Mouse (Mus musculus) forebrain, embryonic 11.5 days (tissue): ENCODE data around the gene Anp32a. TPM values are rescaled to one million over a fixed set of nuclear protein-coding genes. Genes with fewer than 3 reads are reported as not detected.

Experiments used
- ATAC-seq: fragments of 200-750 bp; cut with Nextera tagmentation; replicated peaks from 2 replicates; pipeline ENCODE4 v1.8.0; 2017; ENCODE audit warnings: moderate TSS enrichment; ENCODE audit not compliant: low FRiP score
- DNase-seq: peaks from one replicate; pipeline ENCODE4 v3.0.0-alpha.2; 2017; ENCODE audit warnings: low spot score
- H3K27ac ChIP-seq: fragments of 300-500 bp; sonication (generic); 2 replicates; pipeline ENCODE4 v1.5.1; 2014; ENCODE audit warnings: low read depth, low read length
- H3K27me3 ChIP-seq: fragments of 300-500 bp; sonication (generic); 2 replicates; pipeline ENCODE4 v1.6.1; 2014; ENCODE audit warnings: mild to moderate bottlenecking, low read length, mixed read lengths; ENCODE audit not compliant: control insufficient read depth, insufficient read depth
- H3K36me3 ChIP-seq: fragments of 300-500 bp; sonication (generic); 2 replicates; pipeline ENCODE4 v1.6.1; 2014; ENCODE audit warnings: mild to moderate bottlenecking, low read length, moderate library complexity, mixed read lengths; ENCODE audit not compliant: control insufficient read depth, insufficient read depth
- H3K4me1 ChIP-seq: fragments of 300-500 bp; sonication (generic); replicated peaks from 2 replicates; pipeline ENCODE4 v1.6.1; 2014; ENCODE audit warnings: low read length, mixed read lengths; ENCODE audit not compliant: control insufficient read depth, insufficient read depth
- H3K4me2 ChIP-seq: fragments of 300-500 bp; sonication (generic); 2 replicates; pipeline ENCODE4 v1.6.1; 2014; ENCODE audit warnings: low read depth, mild to moderate bottlenecking, low read length, moderate library complexity, mixed read lengths; ENCODE audit not compliant: severe bottlenecking
- H3K4me3 ChIP-seq: fragments of 300-500 bp; sonication (generic); 2 replicates; pipeline ENCODE4 v1.5.1; 2014; ENCODE audit warnings: low read depth, low read length
- H3K9ac ChIP-seq: fragments of 300-500 bp; sonication (generic); 2 replicates; pipeline ENCODE4 v1.6.1; 2014; ENCODE audit warnings: low read length
- H3K9me3 ChIP-seq: fragments of 300-500 bp; sonication (generic); 2 replicates; pipeline ENCODE4 v1.6.1; 2016; ENCODE audit warnings: low read length, mixed read lengths; ENCODE audit not compliant: control insufficient read depth
- WGBS: fragments of 180-500 bp; shearing (Covaris S2); extraction: QIAGEN DNeasy Blood & Tissue Kit; methylation state at CpG from one replicate; pipeline ENCODE4 v1.1.7; 2014; 5-methylcytosine and 5-hydroxymethylcytosine counted together
- polyA plus RNA-seq: library from polyadenylated mRNA; unstranded; fragments of >200 nt; fragmentation: Nextera tagmentation; extraction: Ambion mirVana; gene quantifications from 2 replicates; pipeline ENCODE4 v1.2.1, GENCODE M21; 2014

Anp32a gene
- polyA plus RNA-seq, 1 experiment from 2014 or later: 145 TPM

DNA sequence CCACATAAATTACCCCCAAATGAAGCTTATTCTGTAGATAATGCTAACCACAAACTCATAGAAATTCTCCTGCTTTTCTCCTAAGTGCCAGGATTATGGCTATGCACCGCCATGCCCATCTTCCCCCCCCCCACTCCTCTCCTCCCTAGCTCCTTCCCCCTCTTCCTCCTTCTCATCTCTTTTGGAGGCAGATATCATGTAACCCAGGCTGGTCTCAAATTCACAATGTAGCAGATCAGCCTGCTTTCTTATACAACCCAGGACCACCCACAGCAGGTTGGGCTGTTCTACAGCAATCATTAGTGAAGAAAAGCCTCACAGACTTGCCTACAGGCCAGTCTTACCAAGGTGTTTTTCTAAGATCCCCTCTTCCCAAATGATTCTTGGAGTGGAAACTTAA, 60.5 kb downstream of the Anp32a start:
- no peaks in the 10 kb centered on the region for H3K27me3 ChIP-seq
- WGBS: 68% methylated on average over 1 of the region's 1 CpGs

DNA sequence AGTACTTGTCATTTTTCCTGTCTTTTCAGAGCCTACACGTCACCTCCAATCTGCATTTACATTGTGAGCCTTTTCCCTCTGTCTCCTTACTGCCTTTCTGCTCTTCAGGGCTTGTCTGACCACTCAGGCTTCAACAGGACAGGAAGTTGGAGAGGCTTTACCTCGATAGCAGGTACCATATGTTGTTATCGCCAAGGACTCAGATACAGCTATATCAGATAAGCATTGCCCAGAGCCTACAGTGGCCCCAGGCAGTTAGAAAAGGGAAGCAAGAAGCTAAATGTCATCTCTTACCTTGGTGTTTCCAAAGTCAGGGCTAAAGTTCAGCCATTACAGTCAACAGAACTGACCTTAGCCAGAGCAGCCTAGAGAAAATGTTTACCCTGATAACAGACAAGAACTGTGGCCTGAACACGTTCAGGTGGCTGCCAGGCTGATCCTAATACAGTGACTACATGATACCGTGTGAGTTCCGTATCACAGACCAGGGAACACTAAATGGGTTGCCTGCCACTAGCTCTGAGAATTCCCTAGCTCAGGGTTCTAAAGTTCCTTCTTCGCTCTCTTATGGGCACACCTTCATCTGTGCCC, 65.4 kb downstream of the Anp32a start:
- Histone ChIP-seq H3K36me3 (no peaks in the 10 kb centered on the region), H3K27me3 (no peaks in the 10 kb centered on the region), H3K4me2 (no peak overlapping the region), H3K4me3 (no peak overlapping the region), H3K9me3 (no peaks in the 10 kb centered on the region), H3K4me1 (no peaks in the 10 kb centered on the region), H3K9ac (no peak overlapping the region), H3K27ac (no peak overlapping the region)
- no peak for ATAC-seq
- WGBS: 86% methylated on average over 7 of the region's 7 CpGs
- DNase-seq: no peak

More for the DNA sequence above, 60.5 kb downstream of the Anp32a start:
- no peak overlapping the region for H3K4me3 ChIP-seq
- H3K4me2 ChIP-seq: no peak overlapping the region
- no peak for DNase-seq
- no peak overlapping the region for H3K27ac ChIP-seq
- H3K36me3 ChIP-seq: no peaks in the 10 kb centered on the region
- no peaks in the 10 kb centered on the region for H3K9me3 ChIP-seq
- no peak overlapping the region for H3K9ac ChIP-seq
- ATAC-seq: no peak
- no peaks in the 10 kb centered on the region for H3K4me1 ChIP-seq

DNA sequence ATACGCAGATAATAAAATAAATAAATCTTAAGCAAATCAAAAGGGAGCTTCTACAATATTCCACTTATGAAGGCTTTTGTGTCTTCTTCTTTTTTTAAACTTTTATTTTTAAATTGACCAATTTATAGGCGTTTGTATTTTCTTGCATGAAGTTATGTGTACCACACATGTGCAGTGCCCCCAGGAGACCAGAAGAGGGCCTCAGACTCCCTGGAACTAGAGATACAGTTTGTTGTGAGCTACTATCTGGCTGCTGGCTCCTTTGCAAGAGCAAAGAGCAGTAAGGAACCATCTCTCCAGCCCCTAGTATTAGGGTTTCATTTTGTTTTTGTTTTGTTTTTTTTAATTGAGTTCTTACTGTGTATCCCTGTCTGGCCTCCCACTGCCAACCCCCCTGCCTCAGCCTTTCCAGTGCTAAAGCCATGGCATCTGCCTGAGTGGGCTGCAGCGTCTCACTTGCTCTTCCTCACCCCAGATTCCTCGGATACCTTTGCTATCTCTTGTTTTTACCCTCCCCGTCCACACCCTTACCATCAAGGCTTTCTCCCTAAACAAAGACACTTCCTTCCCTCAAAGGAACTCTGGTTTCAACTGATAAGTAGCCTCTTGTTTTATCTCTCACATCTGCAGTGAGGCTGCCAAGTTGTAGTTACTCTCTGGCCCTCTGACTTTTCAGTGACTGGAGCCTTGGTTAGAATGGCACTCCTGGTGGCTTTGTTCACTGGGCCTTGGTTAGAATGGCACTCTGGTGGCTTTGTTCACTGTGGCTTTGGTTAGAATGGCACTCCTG, 66.5 kb downstream of the Anp32a start:
- Histone ChIP-seq H3K36me3 (no peaks in the 10 kb centered on the region), H3K27ac (no peak overlapping the region), H3K27me3 (no peaks in the 10 kb centered on the region), H3K9ac (no peak overlapping the region), H3K4me1 (no peaks in the 10 kb centered on the region), H3K9me3 (no peaks in the 10 kb centered on the region), H3K4me3 (no peak overlapping the region), H3K4me2 (no peak overlapping the region)
- DNase-seq (no peak), ATAC-seq (no peak)
- 88% methylated on average over 5 of the region's 5 CpGs for WGBS

DNA sequence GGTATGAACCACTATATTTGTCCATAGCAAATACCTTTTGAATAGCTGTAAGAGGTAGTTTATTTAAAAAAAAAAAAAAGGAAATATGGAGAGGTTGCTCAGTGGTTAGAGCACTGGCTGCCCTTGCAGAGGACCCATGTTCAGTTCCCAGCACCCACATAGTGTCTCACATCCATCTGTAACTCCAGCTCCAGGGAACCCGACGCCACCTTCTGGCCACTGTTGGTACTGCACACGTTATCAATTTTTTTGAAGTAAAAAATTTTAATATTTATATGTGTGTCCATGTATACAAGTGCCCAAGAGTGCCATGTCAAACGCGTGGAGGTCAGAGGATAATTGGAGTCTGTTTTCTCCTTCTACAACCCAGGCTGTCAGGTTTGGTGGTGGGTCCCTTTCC, 77.6 kb downstream of the Anp32a start:
- peaks cover 9% of the 10 kb centered on the region for H3K4me1 ChIP-seq
- ATAC-seq (no peak), DNase-seq (no peak)
- no peaks in the 10 kb centered on the region for H3K27me3 ChIP-seq
- no peak overlapping the region for H3K27ac ChIP-seq
- no peak overlapping the region for H3K4me3 ChIP-seq
- H3K9me3 ChIP-seq: no peaks in the 10 kb centered on the region; the same call in 1 of the 2 replicates
- H3K9ac ChIP-seq: no peak overlapping the region
- H3K36me3 ChIP-seq: no peaks in the 10 kb centered on the region
- WGBS: 62% methylated on average over 5 of the region's 5 CpGs
- no peak overlapping the region for H3K4me2 ChIP-seq

DNA sequence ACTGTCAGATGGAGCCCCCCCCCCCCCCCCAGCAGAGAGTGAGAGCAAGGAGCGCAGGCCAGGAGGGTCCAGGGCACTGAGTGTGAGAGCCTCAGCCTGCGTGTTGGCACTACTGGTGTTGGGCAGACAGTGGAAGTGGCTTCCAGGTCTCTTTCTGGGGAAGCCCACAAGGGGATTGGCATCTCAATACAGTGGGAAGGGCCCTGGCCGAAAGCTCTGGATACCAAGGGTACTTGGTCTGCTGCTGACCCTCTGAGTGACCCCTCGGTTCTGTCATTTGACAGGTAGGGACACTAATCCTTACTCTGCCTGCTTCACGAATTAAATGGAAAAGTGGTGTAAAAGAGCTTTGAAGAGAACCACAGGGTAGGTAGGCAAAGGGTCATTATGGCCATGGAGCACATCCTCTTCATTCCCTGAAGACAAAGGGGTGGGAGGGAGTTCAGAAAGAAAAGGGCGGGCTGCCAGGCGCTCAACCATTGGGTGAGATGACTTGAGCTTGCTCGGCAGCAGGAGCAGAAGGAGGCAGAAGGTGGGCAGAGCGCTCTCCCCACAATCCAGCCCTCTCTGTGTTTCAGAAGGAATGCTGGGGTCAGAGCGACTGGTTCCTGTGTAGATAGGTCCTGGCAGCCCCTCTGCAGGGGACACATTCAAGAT, 79.3 kb downstream of the Anp32a start:
- WGBS: 36% methylated on average over 10 of the region's 10 CpGs
- Histone ChIP-seq H3K4me2 (peak overlapping the region; percentile 37; the same call in 1 of the 2 replicates), H3K4me3 (no peak overlapping the region), H3K36me3 (no peaks in the 10 kb centered on the region), H3K9me3 (no peaks in the 10 kb centered on the region; the same call in 1 of the 2 replicates), H3K9ac (no peak overlapping the region; the same call in 1 of the 2 replicates), H3K4me1 (peaks cover 3% of the 10 kb centered on the region), H3K27me3 (no peaks in the 10 kb centered on the region), H3K27ac (no peak overlapping the region)
- ATAC-seq (no peak), DNase-seq (peak; percentile 55)

DNA sequence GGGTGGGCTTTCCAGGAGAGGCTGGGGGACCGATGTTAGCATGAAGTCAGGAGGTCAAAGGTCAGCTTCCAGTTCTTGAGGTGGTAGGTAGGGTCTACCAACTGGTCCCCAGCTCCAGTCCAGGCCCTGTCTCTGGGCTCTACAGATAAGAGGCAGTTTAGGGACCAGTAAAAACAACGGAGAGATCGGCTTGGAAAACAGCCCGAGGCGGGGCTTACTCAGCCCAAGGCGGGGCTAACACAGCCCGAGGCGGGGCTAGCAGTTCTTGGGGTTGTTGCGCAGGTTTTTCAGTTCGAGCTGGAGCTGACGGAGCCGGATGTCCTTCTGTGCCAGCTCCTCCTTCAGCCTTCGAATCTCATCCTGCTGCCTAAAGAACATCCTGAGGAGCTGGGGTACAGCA, 79.9 kb downstream of the Anp32a start:
- peaks cover 3% of the 10 kb centered on the region; the same call in 1 of the 2 replicates for H3K4me1 ChIP-seq
- DNase-seq (peak; percentile 81), ATAC-seq (peak; percentile 64; the same call in 1 of the 2 replicates)
- H3K4me3 ChIP-seq: 0 out of 2 replicates have a peak overlapping the region, but pooled peaks have one; percentile 7
- WGBS: 2% methylated on average over 13 of the region's 13 CpGs
- H3K27ac ChIP-seq: no peak overlapping the region
- H3K9ac ChIP-seq: peak overlapping the region; percentile 29
- no peaks in the 10 kb centered on the region for H3K27me3 ChIP-seq
- no peaks in the 10 kb centered on the region for H3K36me3 ChIP-seq
- H3K9me3 ChIP-seq: no peaks in the 10 kb centered on the region; the same call in 1 of the 2 replicates
- H3K4me2 ChIP-seq: peak overlapping the region; percentile 37

DNA sequence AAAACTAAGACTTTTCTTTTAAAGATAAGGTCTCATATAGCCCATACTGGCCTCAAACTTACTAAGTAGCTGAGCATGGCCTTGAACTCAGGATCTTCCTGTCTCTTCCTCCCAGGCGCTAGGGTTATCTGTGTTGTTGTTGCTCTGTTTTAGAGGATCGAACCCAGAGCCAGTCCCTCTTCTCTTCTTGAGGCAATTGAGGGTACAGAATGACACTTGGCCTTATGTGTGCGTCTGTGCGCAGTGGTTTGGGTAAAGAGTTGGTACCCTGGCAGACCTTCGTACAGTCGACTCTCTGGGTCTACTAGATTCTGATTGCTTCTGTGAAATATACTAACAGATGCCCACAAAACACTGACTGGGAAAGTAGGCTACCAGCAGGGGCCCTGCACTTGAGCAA, 80.8 kb downstream of the Anp32a start:
- Histone ChIP-seq H3K36me3 (no peaks in the 10 kb centered on the region), H3K9me3 (no peaks in the 10 kb centered on the region; the same call in 1 of the 2 replicates), H3K27me3 (no peaks in the 10 kb centered on the region), H3K4me2 (no peak overlapping the region), H3K27ac (no peak overlapping the region), H3K9ac (no peak overlapping the region), H3K4me1 (peaks cover 3% of the 10 kb centered on the region; the same call in 1 of the 2 replicates), H3K4me3 (no peak overlapping the region)
- DNase-seq (no peak), ATAC-seq (no peak)
- 94% methylated on average over 6 of the region's 6 CpGs for WGBS

DNA sequence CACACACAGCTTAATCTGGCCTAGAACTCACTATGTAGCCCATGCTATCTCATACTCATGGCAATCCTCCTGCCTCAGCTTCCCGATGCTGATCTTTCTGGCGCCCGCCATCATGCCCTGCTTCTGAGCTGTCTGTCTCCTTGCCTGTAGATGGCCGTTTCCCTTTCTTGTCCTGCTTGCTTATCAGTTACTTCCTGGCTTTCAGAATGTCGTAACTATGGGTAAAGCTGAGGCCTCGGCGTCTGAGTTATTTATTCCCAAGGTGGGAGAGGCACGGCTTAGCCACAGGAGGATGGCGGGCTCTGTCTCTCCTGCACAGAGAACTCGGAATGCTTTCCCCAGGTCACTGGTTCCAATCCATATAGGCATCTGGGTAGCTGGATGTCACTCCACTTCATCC, 81.8 kb downstream of the Anp32a start:
- Histone ChIP-seq H3K4me2 (no peak overlapping the region), H3K9ac (no peak overlapping the region), H3K27me3 (no peaks in the 10 kb centered on the region), H3K36me3 (no peaks in the 10 kb centered on the region), H3K27ac (no peak overlapping the region), H3K9me3 (no peaks in the 10 kb centered on the region; the same call in 1 of the 2 replicates), H3K4me1 (peaks cover 3% of the 10 kb centered on the region; the same call in 1 of the 2 replicates), H3K4me3 (no peak overlapping the region)
- 87% methylated on average over 10 of the region's 10 CpGs for WGBS
- no peak for ATAC-seq
- no peak for DNase-seq
